Mouse (Mus musculus) embryonic facial prominence, embryonic 12.5 days (tissue): ENCODE results near the gene Mapk8. TPM values are rescaled to one million over a fixed set of nuclear protein-coding genes. Genes with fewer than 3 reads are reported as not detected.
A peak's percentile ranks its signal among the peaks of the same experiment; 100 is the strongest.
"Not testable (repeated sequence)": the region's sequence is repeated elsewhere in the genome, so short reads cannot be mapped to it uniquely, and the experiment has no call there.

ENCODE experiments used
- ATAC-seq: fragments of 200-750 bp; cut with Nextera tagmentation; 2 replicates; pipeline ENCODE4 v1.8.0; 2017; ENCODE audit not compliant: insufficient number of reproducible peaks, insufficient read depth, low FRiP score, low TSS enrichment
- H3K27ac ChIP-seq: fragments of 300-500 bp; sonication (generic); 2 replicates; pipeline ENCODE4 v1.5.1; 2016; ENCODE audit warnings: mild to moderate bottlenecking
- H3K27me3 ChIP-seq: fragments of 300-500 bp; sonication (generic); 2 replicates; pipeline ENCODE4 v1.6.1; 2016; ENCODE audit warnings: mild to moderate bottlenecking, moderate library complexity
- H3K36me3 ChIP-seq: fragments of 300-500 bp; sonication (generic); 2 replicates; pipeline ENCODE4 v1.6.1; 2016; ENCODE audit warnings: mild to moderate bottlenecking
- H3K4me1 ChIP-seq: fragments of 300-500 bp; sonication (generic); 2 replicates; pipeline ENCODE4 v1.6.1; 2016
- H3K4me2 ChIP-seq: fragments of 300-500 bp; sonication (generic); replicated peaks from 2 replicates; pipeline ENCODE4 v1.6.1; 2016; ENCODE audit warnings: mild to moderate bottlenecking, moderate library complexity
- H3K4me3 ChIP-seq: fragments of 300-500 bp; sonication (generic); 2 replicates; pipeline ENCODE4 v1.5.1; 2016; ENCODE audit warnings: mild to moderate bottlenecking
- H3K9ac ChIP-seq: fragments of 300-500 bp; sonication (generic); 2 replicates; pipeline ENCODE4 v1.6.1; 2016; ENCODE audit warnings: mild to moderate bottlenecking, moderate library complexity
- H3K9me3 ChIP-seq: fragments of 300-500 bp; sonication (generic); 2 replicates; pipeline ENCODE4 v1.6.1; 2016; ENCODE audit warnings: mild to moderate bottlenecking, moderate library complexity
- WGBS: fragments of 180-500 bp; shearing (Covaris S2); methylation state at CpG from one replicate; pipeline ENCODE4 v1.1.7; 2016; 5-methylcytosine and 5-hydroxymethylcytosine counted together
- polyA plus RNA-seq: library from polyadenylated mRNA; unstranded; fragments of >200 nt; fragmentation: Nextera tagmentation; extraction: Ambion mirVana; gene quantifications from 2 replicates; pipeline ENCODE4 v1.2.1, GENCODE M21; 2016

The Mapk8 gene
- polyA plus RNA-seq, 1 experiment from 2014 or later = 24.4 TPM

DNA sequence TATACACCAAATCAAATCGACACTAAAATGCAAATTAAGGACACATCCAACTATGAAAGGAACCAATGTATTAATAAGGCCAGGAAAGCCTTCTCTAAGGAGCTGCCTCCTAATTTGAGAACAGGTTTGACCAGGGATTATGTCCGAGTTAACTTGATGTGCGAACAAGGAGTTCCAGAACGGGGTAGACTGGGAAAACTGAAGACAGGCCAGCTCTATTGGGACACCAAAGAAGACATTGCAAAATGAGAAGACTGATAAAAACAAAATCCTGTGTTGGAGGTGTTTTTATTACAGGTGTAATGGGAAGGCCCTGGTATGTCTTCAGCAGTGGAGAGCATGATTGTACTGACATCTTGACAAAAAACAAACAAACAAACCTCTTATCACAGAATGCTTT is 1.3 kb upstream of the Mapk8 start:
- WGBS = 69% methylated on average over 4 of the region's 4 CpGs
- Histone ChIP-seq H3K4me2 (no peak overlapping the region), H3K9me3 (no peaks in the 10 kb centered on the region), H3K9ac (no peak overlapping the region), H3K4me3 (no peak overlapping the region), H3K4me1 (peaks cover 9% of the 10 kb centered on the region; the same call in 1 of the 2 replicates), H3K36me3 (no peaks in the 10 kb centered on the region), H3K27ac (no peak overlapping the region), H3K27me3 (0 out of 2 replicates have a peak, but pooled peaks cover 4% of the 10 kb centered on the region)
- no peak for ATAC-seq

DNA sequence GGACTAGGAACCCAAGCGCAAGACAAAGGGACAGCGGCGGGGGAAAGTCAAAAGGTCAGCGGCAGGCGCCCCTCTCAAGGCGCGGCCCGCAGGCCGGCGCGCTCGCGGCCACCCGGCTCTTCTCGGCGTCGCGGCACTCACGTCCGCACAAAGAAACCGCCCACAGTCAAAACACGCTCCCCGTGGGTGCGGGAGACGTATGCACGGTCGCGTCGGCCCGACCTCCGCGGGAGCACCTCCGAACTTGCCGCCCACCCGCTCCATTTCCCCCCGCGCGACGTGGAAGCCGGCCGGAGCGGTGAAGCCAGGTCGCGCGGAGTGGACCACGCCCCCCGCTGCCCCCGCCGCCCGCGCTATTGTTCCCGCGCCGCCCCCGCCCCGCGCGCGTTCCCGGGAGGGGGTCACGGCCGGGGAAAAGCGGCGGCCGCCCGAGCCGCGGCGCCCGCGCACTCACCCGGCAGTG is 366 bp downstream of the Mapk8 start:
- Histone ChIP-seq H3K4me2 (peak overlapping the region; percentile 62), H3K27ac (peak overlapping the region; percentile 94), H3K27me3 (0 out of 2 replicates have a peak, but pooled peaks cover 4% of the 10 kb centered on the region), H3K4me1 (peaks cover 9% of the 10 kb centered on the region; the same call in 1 of the 2 replicates), H3K9me3 (no peaks in the 10 kb centered on the region), H3K4me3 (peak overlapping the region; percentile 88), H3K36me3 (no peaks in the 10 kb centered on the region), H3K9ac (peak overlapping the region; percentile 90)
- WGBS = under 1% methylated on average over 71 of the region's 72 CpGs
- ATAC-seq = peak; percentile 62

DNA sequence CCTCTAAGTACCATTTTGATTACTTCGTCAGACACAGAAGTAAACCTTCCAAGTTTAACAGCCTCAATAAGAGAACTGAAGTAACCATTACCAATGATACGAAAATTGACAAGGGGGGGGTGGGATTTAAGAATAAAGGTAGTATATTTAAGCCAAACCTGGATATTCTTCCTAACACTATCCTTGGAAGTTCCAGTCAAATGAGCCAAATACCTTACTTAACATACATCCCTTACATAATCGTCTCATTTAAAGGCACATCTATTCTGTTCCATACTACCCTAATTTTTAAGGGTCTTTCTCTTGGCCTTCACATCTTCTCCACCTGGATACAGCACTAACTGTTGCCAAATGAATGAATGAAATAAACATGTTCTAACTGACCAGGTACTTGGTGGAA is 996 bp downstream of the Mapk8 start:
- H3K9ac ChIP-seq = peak overlapping the region; percentile 90
- ATAC-seq = no peak
- peak overlapping the region; percentile 62 for H3K4me2 ChIP-seq
- 0 out of 2 replicates have a peak, but pooled peaks cover 4% of the 10 kb centered on the region for H3K27me3 ChIP-seq
- no peaks in the 10 kb centered on the region for H3K9me3 ChIP-seq
- H3K4me1 ChIP-seq = peaks cover 9% of the 10 kb centered on the region; the same call in 1 of the 2 replicates
- no peaks in the 10 kb centered on the region for H3K36me3 ChIP-seq
- peak overlapping the region; percentile 88 for H3K4me3 ChIP-seq
- no peak overlapping the region for H3K27ac ChIP-seq
- 43% methylated on average over 3 of the region's 3 CpGs for WGBS

DNA sequence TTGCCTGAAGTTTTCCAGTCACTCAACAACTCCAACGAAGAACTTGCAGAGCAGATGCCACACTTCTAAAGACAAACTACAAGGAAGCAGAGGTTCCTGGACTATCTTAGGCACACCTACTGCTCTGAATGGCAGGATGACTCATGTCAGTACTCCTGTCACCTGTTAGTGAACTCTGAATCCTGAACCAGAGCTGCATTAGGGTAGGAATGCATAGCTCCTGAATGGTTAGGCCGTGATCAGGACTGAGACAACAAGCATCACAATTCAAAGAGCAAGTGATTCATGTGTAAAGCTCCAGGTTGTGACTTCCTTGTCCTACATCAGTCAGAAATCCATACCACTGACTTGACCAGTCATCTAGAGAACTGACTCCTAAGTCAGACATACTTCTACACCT is 3.2 kb downstream of the Mapk8 start:
- H3K4me2 ChIP-seq = no peak overlapping the region
- H3K9ac ChIP-seq = no peak overlapping the region
- no peak overlapping the region for H3K4me3 ChIP-seq
- H3K4me1 ChIP-seq = peaks cover 9% of the 10 kb centered on the region; the same call in 1 of the 2 replicates
- no peaks in the 10 kb centered on the region for H3K36me3 ChIP-seq
- 0 out of 2 replicates have a peak, but pooled peaks cover 2% of the 10 kb centered on the region for H3K27me3 ChIP-seq
- no peaks in the 10 kb centered on the region for H3K9me3 ChIP-seq
- no peak overlapping the region for H3K27ac ChIP-seq
- WGBS = 83% methylated on average over 2 of the region's 2 CpGs
- no peak for ATAC-seq

DNA sequence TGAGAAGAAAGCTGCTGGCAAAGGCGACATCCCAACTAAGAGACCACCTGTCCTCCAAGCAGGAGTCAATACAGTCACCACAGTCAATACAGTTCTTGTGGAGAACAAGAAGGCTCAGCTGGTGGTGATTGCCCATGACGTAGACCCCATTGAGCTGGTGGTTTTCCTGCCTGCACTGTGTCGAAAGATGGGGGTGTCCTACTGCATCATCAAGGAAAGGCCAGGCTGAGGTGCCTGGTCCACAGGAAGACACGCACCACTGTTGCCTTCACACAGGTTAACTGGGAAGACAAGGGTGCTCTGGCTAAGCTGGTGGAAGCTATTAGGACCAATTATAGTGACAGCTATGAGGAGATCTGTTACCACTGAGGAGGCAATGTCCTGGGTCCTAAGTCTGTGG is 14.5 kb downstream of the Mapk8 start:
- H3K27me3 ChIP-seq, H3K4me1 ChIP-seq, H3K27ac ChIP-seq, H3K4me2 ChIP-seq, H3K4me3 ChIP-seq, H3K9me3 ChIP-seq, H3K9ac ChIP-seq, ATAC-seq, H3K36me3 ChIP-seq: not testable (repeated sequence)
- WGBS = 92% methylated on average over 4 of the region's 4 CpGs

DNA sequence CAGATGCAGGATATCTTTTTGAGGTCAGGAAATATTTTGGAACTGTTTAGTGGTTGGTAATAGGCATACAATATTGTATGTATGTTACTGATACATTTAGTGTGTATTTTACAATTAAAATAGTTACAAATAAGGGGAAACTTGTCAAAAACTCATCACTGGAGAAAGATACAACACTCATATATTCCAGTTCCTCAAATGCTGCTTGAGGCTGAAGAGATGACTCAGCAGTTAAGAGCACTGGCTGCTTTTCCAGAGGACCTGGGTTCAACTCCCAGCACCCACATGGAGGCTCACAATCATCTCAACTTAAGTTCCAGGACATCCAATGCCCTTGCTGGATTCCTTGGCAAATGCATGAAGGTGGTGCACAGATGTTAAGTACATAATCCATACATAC is 22.8 kb downstream of the Mapk8 start:
- no peak overlapping the region for H3K27ac ChIP-seq
- no peaks in the 10 kb centered on the region for H3K9me3 ChIP-seq
- no peak overlapping the region for H3K4me3 ChIP-seq
- no peak for ATAC-seq
- H3K27me3 ChIP-seq = no peaks in the 10 kb centered on the region
- no peak overlapping the region for H3K9ac ChIP-seq
- no peaks in the 10 kb centered on the region for H3K36me3 ChIP-seq
- no peaks in the 10 kb centered on the region for H3K4me1 ChIP-seq
- H3K4me2 ChIP-seq = no peak overlapping the region

DNA sequence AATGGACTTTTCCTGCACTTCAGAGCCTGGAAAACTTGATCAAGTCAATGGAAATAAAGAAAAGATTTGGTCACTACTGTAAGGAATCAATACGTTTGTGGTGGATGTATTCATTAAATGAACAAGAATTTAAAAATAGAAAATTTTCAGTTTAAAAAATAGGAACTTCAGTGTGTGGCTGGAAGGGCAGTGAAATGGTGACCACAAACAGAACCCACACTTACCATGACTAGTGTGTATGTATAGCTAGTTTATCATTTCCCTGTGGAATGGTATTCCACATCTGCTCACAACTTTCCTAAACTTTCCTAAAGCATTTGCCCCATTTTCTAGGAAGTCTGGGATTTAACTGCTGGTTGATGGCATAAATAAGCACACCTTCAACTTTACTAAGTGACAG is 24.0 kb downstream of the Mapk8 start:
- 90% methylated on average over 1 of the region's 1 CpGs for WGBS

DNA sequence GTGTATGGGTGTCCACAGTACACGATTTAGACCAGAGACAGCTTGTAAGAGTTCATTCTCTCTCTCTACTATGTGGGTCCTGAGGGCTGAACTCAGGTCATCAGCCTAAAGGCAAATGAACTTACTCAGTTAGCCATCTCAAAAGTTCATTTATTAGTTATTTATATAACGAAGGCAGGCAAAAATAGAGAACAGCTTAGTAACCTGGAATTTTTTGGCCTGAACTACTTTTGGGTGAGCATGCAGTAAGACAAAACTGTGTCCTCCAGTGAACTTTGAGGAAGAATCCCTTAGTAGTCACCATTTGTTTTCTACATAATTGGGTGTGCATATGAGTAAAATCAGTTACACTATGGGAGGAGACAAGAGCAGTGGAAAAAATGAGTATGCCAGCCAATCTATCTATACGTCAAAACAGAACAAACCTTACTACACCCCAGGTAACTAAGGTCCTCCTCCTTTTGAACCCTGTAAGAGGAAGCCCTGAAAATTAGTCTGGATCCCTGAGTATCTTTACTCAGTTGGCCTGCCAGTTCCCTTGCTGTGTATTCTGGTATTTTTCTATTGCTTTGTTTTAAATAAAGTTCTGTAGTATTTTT is 28.5 kb downstream of the Mapk8 start:
- Histone ChIP-seq H3K27ac (no peak overlapping the region), H3K4me3 (no peak overlapping the region), H3K4me1 (no peaks in the 10 kb centered on the region), H3K9me3 (no peaks in the 10 kb centered on the region), H3K36me3 (no peaks in the 10 kb centered on the region), H3K27me3 (no peaks in the 10 kb centered on the region), H3K9ac (no peak overlapping the region), H3K4me2 (no peak overlapping the region)
- no peak for ATAC-seq
- whole genome bisulfite sequencing = 89% methylated on average over 3 of the region's 3 CpGs

More for the DNA sequence above, 24.0 kb downstream of the Mapk8 start:
- Histone ChIP-seq H3K4me1 (no peaks in the 10 kb centered on the region), H3K4me3 (no peak overlapping the region), H3K9me3 (no peaks in the 10 kb centered on the region), H3K4me2 (no peak overlapping the region), H3K9ac (no peak overlapping the region), H3K36me3 (no peaks in the 10 kb centered on the region), H3K27ac (no peak overlapping the region), H3K27me3 (no peaks in the 10 kb centered on the region)
- ATAC-seq = no peak

DNA sequence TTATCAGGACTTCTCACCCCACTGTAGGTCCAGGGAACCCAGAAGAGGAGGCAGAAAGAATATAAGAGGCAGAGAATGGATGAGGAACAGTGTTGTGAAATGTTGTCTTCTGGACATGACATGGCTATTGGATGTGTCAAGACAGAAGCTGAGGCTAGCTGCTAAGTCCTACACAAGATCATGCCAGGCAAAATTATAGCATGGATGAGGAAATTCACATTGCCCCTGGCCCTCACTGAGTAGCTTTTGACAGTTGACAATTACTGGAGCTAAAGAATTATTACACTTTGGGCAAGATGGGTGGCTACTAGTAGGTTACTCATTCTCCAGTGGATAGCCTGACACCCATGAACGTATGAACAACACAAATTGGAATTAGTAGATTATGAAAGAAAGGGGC is 31.2 kb downstream of the Mapk8 start:
- WGBS = 90% methylated on average over 1 of the region's 1 CpGs

DNA sequence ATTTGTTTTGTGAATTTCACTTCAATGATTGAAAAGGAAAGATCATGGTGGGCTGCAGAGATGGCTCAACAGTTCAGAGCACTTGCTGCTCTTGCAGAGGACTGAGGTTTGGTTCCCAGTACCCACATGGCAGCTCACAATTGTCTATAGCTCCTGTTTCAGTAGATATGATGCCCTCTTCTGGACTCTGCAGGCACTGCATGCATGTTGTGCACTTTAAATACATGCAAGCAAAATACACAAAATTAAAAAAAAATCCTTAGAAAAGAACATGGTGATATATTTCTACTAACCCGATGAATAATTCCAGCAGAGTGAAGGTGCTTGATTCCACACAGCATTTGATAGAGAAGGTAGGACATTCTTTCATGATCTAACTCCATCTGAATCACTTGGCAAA is 44.6 kb downstream of the Mapk8 start:
- Histone ChIP-seq H3K9me3 (no peaks in the 10 kb centered on the region), H3K4me1 (no peaks in the 10 kb centered on the region), H3K27me3 (no peaks in the 10 kb centered on the region), H3K27ac (no peak overlapping the region), H3K36me3 (peaks cover 7% of the 10 kb centered on the region), H3K4me3 (no peak overlapping the region), H3K9ac (no peak overlapping the region), H3K4me2 (no peak overlapping the region)
- no peak for ATAC-seq
- 98% methylated on average over 1 of the region's 1 CpGs for WGBS

More for the DNA sequence above, 31.2 kb downstream of the Mapk8 start:
- no peaks in the 10 kb centered on the region for H3K27me3 ChIP-seq
- H3K4me1 ChIP-seq = no peaks in the 10 kb centered on the region
- no peaks in the 10 kb centered on the region for H3K36me3 ChIP-seq
- ATAC-seq = no peak
- H3K27ac ChIP-seq = no peak overlapping the region
- no peak overlapping the region for H3K4me3 ChIP-seq
- H3K9ac ChIP-seq = no peak overlapping the region
- no peak overlapping the region for H3K4me2 ChIP-seq
- no peaks in the 10 kb centered on the region for H3K9me3 ChIP-seq

DNA sequence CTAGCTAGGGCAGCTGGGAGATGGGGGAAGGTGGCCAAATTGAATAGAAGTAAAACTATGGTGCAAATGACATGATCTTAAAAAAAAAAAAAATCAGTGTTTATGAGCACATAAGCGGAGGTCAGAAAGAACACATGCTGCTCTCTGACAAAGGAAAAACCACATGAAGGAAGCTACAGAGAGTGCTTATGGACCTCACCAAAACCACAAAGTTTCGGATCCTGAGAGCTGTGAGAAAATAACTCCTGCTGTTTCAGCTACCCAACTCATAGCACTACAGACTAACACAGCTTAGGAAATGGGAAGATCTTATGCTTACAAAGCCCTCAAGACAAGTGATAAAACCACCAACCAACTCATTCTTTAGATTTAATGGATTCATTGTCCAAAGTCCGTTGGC is 46.9 kb downstream of the Mapk8 start:
- 79% methylated on average over 3 of the region's 3 CpGs for WGBS
- H3K4me1 ChIP-seq = no peaks in the 10 kb centered on the region

DNA sequence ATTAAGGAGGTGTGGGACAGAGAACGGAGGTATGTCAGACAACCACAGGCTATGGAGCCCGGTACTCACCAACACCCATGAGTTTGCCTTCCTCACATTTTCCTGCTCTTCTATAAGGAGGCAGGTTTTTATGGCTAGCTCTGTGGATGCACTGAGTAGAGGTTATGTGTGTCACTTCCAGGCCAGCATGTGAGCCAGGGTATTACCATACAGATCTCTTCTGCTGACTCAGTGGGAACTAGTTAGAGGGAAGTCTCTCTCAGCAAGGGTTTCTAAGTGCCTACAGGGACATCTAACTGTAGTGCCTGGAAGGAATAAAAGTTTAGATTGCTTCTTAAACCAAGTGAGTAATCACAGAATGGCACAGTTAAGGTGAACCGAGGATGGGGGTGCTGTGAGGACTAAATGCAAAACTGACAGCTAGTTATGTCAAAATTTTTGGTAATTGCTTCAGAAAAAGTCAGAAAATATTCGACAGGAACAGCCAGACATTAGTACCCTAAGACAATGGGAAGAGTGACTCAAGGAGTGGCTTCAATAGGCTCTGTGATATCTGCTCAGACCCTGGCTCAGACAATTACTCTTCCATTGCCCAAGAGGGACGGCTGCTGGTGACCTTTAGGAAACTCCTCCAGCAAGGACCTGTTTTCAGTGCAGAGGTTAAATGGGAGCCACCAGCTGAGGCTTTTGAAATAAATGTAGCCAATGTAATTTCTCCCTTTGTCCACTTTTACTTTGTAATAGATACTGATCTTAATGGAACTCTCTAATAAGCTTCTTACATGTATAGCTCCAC is 48.7 kb downstream of the Mapk8 start:
- H3K27ac ChIP-seq = no peak overlapping the region
- H3K4me2 ChIP-seq = no peak overlapping the region
- H3K27me3 ChIP-seq = no peaks in the 10 kb centered on the region
- peaks cover 7% of the 10 kb centered on the region for H3K36me3 ChIP-seq
- H3K9ac ChIP-seq = no peak overlapping the region
- WGBS = 77% methylated on average over 5 of the region's 5 CpGs
- H3K4me1 ChIP-seq = no peaks in the 10 kb centered on the region
- H3K4me3 ChIP-seq = no peak overlapping the region
- ATAC-seq = no peak
- H3K9me3 ChIP-seq = no peaks in the 10 kb centered on the region

More for the DNA sequence above, 46.9 kb downstream of the Mapk8 start:
- Histone ChIP-seq H3K27ac (no peak overlapping the region), H3K9me3 (no peaks in the 10 kb centered on the region), H3K27me3 (no peaks in the 10 kb centered on the region), H3K9ac (no peak overlapping the region), H3K4me3 (no peak overlapping the region), H3K36me3 (peaks cover 7% of the 10 kb centered on the region), H3K4me2 (no peak overlapping the region)
- ATAC-seq = no peak
